Mouse (Mus musculus) liver, adult 2 months (tissue): ENCODE data around the gene Slc35e2.
"Not testable (repeated sequence)": the region's sequence is repeated elsewhere in the genome, so short reads cannot be mapped to it uniquely, and the experiment has no call there.

ENCODE experiments used
- CTCF ChIP-seq: fragments of 200-500 bp; IDR thresholded peaks from 2 replicates; pipeline ENCODE4 v1.5.1; 2011; ENCODE audit warnings: low read depth, low read length, control low read depth
- POLR2A ChIP-seq: fragments of 200-500 bp; IDR thresholded peaks from 2 replicates; pipeline ENCODE4 v1.6.1; 2011; ENCODE audit warnings: low read length, control low read depth; ENCODE audit not compliant: insufficient read depth; ENCODE audit errors: extremely low read depth

GRCm38 (mm10) chr4:155670236-155670635 is 69.0 kb downstream of the Slc35e2 start:
- TF ChIP-seq POLR2A, CTCF: not testable (repeated sequence)
